Mouse (Mus musculus) kidney, embryonic 14.5 days (tissue): ENCODE measurements around the gene Slc26a8. TPM values are rescaled to one million over a fixed set of nuclear protein-coding genes. Genes with fewer than 3 reads are reported as not detected.

Experiments used
- ATAC-seq: fragments of 200-750 bp; cut with Nextera tagmentation; 2 replicates; pipeline ENCODE4 v1.8.0; 2017; ENCODE audit warnings: moderate number of reproducible peaks, mild to moderate bottlenecking, moderate TSS enrichment, moderate library complexity; ENCODE audit not compliant: low FRiP score, low TSS enrichment
- H3K27ac ChIP-seq: fragments of 300-500 bp; sonication (generic); 2 replicates; pipeline ENCODE4 v1.5.1; 2014; ENCODE audit warnings: low read depth, mild to moderate bottlenecking, low read length, moderate library complexity, mixed read lengths
- H3K27me3 ChIP-seq: fragments of 300-500 bp; sonication (generic); 2 replicates; pipeline ENCODE4 v1.6.1; 2014; ENCODE audit warnings: mild to moderate bottlenecking, low read length; ENCODE audit not compliant: control insufficient read depth, insufficient read depth
- H3K36me3 ChIP-seq: fragments of 300-500 bp; sonication (generic); 2 replicates; pipeline ENCODE4 v1.6.1; 2014; ENCODE audit warnings: low read length, mixed read lengths; ENCODE audit not compliant: control insufficient read depth, insufficient read depth
- H3K4me1 ChIP-seq: fragments of 300-500 bp; sonication (generic); 2 replicates; pipeline ENCODE4 v1.6.1; 2014; ENCODE audit warnings: low read length, mixed read lengths; ENCODE audit not compliant: control insufficient read depth, insufficient read depth
- H3K4me2 ChIP-seq: fragments of 300-500 bp; sonication (generic); replicated peaks from 2 replicates; pipeline ENCODE4 v1.6.1; 2014; ENCODE audit warnings: low read depth, mild to moderate bottlenecking, low read length
- H3K4me3 ChIP-seq: fragments of 300-500 bp; sonication (generic); 2 replicates; pipeline ENCODE4 v1.5.1; 2014; ENCODE audit warnings: mild to moderate bottlenecking, low read length
- H3K9ac ChIP-seq: fragments of 300-500 bp; sonication (generic); 2 replicates; pipeline ENCODE4 v1.6.1; 2014; ENCODE audit warnings: low read depth, mild to moderate bottlenecking, low read length, moderate library complexity
- H3K9me3 ChIP-seq: fragments of 300-500 bp; sonication (generic); 2 replicates; pipeline ENCODE4 v1.6.1; 2016; ENCODE audit warnings: low read length; ENCODE audit not compliant: control insufficient read depth
- WGBS: fragments of 180-500 bp; shearing (Covaris S2); extraction: QIAGEN DNeasy Blood & Tissue Kit; methylation state at CpG from one replicate; pipeline ENCODE4 v1.1.7; 2014; 5-methylcytosine and 5-hydroxymethylcytosine counted together
- polyA plus RNA-seq: library from polyadenylated mRNA; unstranded; fragments of >200 nt; fragmentation: Nextera tagmentation; extraction: Ambion mirVana; gene quantifications from 2 replicates; pipeline ENCODE4 v1.2.1, GENCODE M21; 2014

The Slc26a8 gene
- polyA plus RNA-seq, 1 experiment from 2014 or later, result 1.3 TPM

DNA sequence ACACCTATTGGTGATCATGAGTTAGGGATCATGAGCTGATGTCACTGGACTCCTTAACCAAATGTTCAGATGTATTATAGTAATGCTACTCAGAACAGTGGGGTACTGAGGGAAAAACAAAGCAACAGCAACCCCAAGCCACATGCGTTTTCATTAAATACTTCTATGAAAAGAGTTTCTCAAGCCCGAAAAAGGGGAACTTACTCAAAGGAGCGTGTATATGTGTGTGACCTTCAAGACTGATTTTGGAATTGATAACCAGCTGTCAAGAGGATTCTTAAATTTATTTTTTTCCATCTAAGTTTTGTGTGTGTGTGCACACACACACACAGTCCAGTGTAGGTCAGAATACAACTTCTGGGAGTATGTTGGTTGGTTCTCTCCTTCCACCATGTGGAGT lies 49.9 kb downstream of the Slc26a8 start:
- no peaks in the 10 kb centered on the region for H3K4me1 ChIP-seq
- no peaks in the 10 kb centered on the region for H3K27me3 ChIP-seq
- H3K4me3 ChIP-seq, result no peak overlapping the region
- no peaks in the 10 kb centered on the region for H3K9me3 ChIP-seq
- WGBS, result 86% methylated on average over 3 of the region's 3 CpGs
- H3K4me2 ChIP-seq, result no peak overlapping the region
- H3K27ac ChIP-seq, result no peak overlapping the region
- no peak for ATAC-seq
- H3K9ac ChIP-seq, result no peak overlapping the region
- H3K36me3 ChIP-seq, result no peaks in the 10 kb centered on the region

- H3K36me3 ChIP-seq, result no peaks in the 10 kb centered on the region
- ATAC-seq, result no peak
- H3K27me3 ChIP-seq, result no peaks in the 10 kb centered on the region
- 86% methylated on average over 7 of the region's 7 CpGs for WGBS
- no peak overlapping the region for H3K4me3 ChIP-seq
- no peaks in the 10 kb centered on the region for H3K4me1 ChIP-seq
- H3K4me2 ChIP-seq, result no peak overlapping the region
- no peak overlapping the region for H3K27ac ChIP-seq
- no peaks in the 10 kb centered on the region for H3K9me3 ChIP-seq
- H3K9ac ChIP-seq, result no peak overlapping the region
These were observed 52.0 kb downstream of the Slc26a8 start for GRCm38 (mm10) chr17:28637711-28638690.

DNA sequence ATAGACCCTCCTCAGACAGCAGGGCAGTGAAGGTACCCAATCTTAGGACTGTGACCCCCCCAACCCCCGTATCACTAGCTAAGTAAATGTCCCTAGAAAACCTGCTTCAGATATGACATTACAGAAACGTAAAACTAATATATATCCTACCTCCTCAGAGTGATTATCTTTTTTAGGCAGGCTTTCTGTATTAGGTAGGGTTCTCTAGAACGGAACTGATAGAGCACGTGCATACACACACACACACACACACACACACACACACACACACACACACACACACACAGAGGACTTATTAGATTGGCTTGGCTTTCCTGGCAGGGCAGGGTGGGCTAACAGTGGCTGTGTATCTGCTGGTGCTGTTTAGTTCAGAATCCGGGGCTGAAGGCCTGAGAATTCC lies 54.2 kb downstream of the Slc26a8 start:
- no peak overlapping the region for H3K4me2 ChIP-seq
- H3K9me3 ChIP-seq, result no peaks in the 10 kb centered on the region
- no peak for ATAC-seq
- no peak overlapping the region for H3K9ac ChIP-seq
- H3K27ac ChIP-seq, result no peak overlapping the region
- H3K4me3 ChIP-seq, result no peak overlapping the region
- WGBS, result 86% methylated on average over 5 of the region's 5 CpGs
- H3K27me3 ChIP-seq, result no peaks in the 10 kb centered on the region
- H3K4me1 ChIP-seq, result no peaks in the 10 kb centered on the region
- H3K36me3 ChIP-seq, result no peaks in the 10 kb centered on the region

- Histone ChIP-seq H3K27me3 (no peaks in the 10 kb centered on the region), H3K9me3 (no peaks in the 10 kb centered on the region), H3K4me3 (no peak overlapping the region), H3K4me1 (no peaks in the 10 kb centered on the region), H3K4me2 (no peak overlapping the region), H3K27ac (no peak overlapping the region), H3K9ac (no peak overlapping the region), H3K36me3 (no peaks in the 10 kb centered on the region)
- 45% methylated on average over 3 of the region's 3 CpGs for WGBS
- no peak for ATAC-seq
These were observed 60.9 kb downstream of the Slc26a8 start for GRCm38 (mm10) chr17:28629125-28629524.

GRCm38 (mm10) chr17:28628248-28629124 lies 61.5 kb downstream of the Slc26a8 start:
- Histone ChIP-seq H3K27ac (no peak overlapping the region), H3K4me1 (no peaks in the 10 kb centered on the region), H3K36me3 (no peaks in the 10 kb centered on the region), H3K9me3 (no peaks in the 10 kb centered on the region), H3K27me3 (no peaks in the 10 kb centered on the region), H3K9ac (no peak overlapping the region), H3K4me3 (no peak overlapping the region), H3K4me2 (no peak overlapping the region)
- 49% methylated on average over 10 of the region's 10 CpGs for WGBS
- ATAC-seq, result no peak

GRCm38 (mm10) chr17:28626937-28627336 lies 63.1 kb downstream of the Slc26a8 start:
- no peaks in the 10 kb centered on the region for H3K36me3 ChIP-seq
- WGBS, result 77% methylated on average over 2 of the region's 2 CpGs
- no peak for ATAC-seq
- no peaks in the 10 kb centered on the region for H3K27me3 ChIP-seq
- no peak overlapping the region for H3K27ac ChIP-seq
- 0 out of 2 replicates have a peak, but pooled peaks cover 4% of the 10 kb centered on the region for H3K4me1 ChIP-seq
- H3K9ac ChIP-seq, result no peak overlapping the region
- no peak overlapping the region for H3K4me3 ChIP-seq
- H3K4me2 ChIP-seq, result no peak overlapping the region
- H3K9me3 ChIP-seq, result no peaks in the 10 kb centered on the region

- Histone ChIP-seq H3K36me3 (no peaks in the 10 kb centered on the region), H3K27ac (no peak overlapping the region), H3K4me2 (no peak overlapping the region), H3K27me3 (no peaks in the 10 kb centered on the region), H3K4me1 (peaks cover 14% of the 10 kb centered on the region; the same call in 1 of the 2 replicates), H3K9me3 (no peaks in the 10 kb centered on the region), H3K9ac (no peak overlapping the region), H3K4me3 (no peak overlapping the region)
- ATAC-seq, result no peak
- WGBS, result 95% methylated on average over 15 of the region's 15 CpGs
These were observed 64.7 kb downstream of the Slc26a8 start for GRCm38 (mm10) chr17:28625327-28625726.

DNA sequence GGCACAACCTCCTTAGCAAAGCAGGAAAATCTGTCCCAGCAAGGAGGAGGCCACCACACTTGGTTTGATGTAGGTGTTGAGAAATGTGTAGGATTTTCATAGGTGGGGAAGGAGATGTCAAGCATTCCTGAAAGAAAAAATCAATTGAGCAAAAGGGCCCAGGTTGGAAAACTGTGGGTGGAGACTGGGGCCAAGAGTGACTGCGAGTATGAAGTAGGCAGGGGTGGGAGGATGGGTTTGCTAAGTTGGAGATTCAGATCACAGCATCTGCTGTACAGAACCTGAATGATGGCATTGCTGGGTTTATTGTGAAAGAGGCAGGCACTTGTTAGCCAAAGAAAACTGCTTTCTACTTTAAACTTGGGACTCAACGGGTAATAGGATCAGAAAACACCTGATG lies 65.2 kb downstream of the Slc26a8 start:
- H3K4me3 ChIP-seq, result no peak overlapping the region
- H3K4me1 ChIP-seq, result peaks cover 14% of the 10 kb centered on the region; the same call in 1 of the 2 replicates
- H3K4me2 ChIP-seq, result no peak overlapping the region
- no peak overlapping the region for H3K27ac ChIP-seq
- peaks cover 4% of the 10 kb centered on the region for H3K36me3 ChIP-seq
- H3K9me3 ChIP-seq, result no peaks in the 10 kb centered on the region
- 81% methylated on average over 2 of the region's 2 CpGs for WGBS
- no peak for ATAC-seq
- no peak overlapping the region for H3K9ac ChIP-seq
- H3K27me3 ChIP-seq, result no peaks in the 10 kb centered on the region
